Mouse (Mus musculus) heart, postnatal 0 days (tissue): ENCODE data around the gene Gpr87.

Experiments
- CTCF ChIP-seq: IDR thresholded peaks from 2 replicates; pipeline ENCODE4 v1.5.1; 2016; ENCODE audit warnings: antibody characterized with exemption, control low read depth, low read depth
- EP300 ChIP-seq: IDR thresholded peaks from 2 replicates; pipeline ENCODE4 v1.6.1; 2016; ENCODE audit warnings: antibody characterized with exemption, low read depth

DNA sequence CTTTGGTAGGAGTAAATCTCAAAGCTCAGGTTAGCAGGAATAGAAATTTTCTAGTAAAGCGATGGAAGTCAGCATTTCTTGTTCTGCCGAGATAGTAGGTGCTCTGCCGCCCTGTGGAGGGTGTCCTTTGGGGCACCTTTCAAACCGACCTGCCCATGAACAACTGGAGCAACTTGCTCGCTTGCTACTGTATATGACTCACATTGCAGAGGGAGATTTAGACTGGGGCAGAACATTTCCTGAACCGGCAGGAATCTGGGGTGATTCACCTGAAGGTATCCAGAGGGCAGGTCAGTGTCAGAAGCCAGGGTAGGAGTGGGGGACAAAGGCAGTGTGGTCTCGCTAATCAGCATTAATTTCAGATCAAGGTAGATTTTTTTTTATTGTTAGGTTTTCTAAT is at the start of gene Gpr87:
- TF ChIP-seq CTCF = no peak
- TF ChIP-seq EP300 = no peak
